Mouse (Mus musculus) right cerebral cortex, postnatal 4 days (tissue): Measurements from ENCODE around the gene Atp1a2.

Source experiments
- DNase-seq: peaks from one replicate; pipeline ENCODE4 v3.0.0-alpha.2; 2022

The Atp1a2 gene

GRCm38 (mm10) chr1:172297611-172298537 is at the start of gene Atp1a2:
Atp1a2 (minus strand) TSS chr1:172298064.
- DNase-seq = no peak

DNA sequence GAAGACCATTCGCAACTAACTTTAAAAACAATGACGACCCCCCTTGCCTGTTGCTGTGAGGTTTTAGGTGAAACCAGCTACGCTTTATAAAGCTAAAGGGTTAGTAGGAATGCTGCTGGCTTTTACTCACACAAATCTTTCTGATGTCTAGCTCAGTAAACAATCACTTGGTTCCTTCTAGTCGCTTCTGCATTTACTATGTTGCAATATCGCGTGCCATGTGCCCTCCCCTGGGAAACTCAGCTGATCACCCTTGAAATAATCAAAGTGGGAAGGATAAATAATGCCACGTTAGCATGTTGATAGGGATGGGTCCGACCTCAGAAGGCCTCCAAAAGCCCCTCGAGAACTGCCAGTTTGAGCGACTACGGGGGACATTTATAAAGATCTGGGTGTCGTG is 49.5 kb upstream of the Atp1a2 start:
- DNase-seq = no peak

GRCm38 (mm10) chr1:172346707-172347106 is 48.8 kb upstream of the Atp1a2 start:
- no peak for DNase-seq

DNA sequence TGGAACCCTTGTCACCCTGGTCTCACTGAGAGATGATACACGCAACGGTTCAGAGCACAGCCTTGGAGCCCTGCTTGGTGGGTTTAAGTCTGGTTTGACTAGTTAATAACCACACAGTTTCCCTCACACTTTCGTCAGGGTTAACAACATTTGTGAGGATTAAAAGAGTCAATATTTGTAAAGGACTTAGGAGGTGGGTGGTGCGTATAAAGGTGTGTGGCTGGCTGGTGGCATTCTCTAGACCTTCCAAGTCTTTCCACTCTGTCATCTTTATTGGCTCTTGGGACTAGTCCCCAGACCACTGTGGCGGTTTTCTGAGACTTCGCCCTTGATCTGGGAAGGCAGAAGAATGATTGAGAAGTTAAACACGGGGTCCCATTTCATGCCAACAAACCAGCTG is 47.0 kb upstream of the Atp1a2 start:
- DNase-seq = no peak

DNA sequence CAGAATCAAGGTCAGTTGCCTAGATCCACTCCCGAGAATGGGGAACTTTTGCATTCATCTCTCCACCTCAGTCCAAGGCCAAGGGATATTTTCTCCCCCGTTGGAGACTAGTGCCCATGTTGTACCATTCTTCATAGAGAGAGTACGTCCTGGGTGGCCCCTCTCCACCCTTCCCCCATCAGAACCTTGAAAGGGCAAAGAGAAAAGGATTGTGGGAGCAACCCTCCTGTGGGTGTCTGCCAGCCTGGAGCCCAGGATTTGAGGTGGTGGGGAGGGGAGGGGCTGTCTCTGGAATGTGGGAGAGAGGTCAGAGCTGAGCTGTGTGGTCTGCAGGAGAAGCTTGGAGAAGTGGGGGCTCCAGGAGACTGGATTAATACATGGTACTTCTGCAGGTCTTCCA is 46.0 kb upstream of the Atp1a2 start:
- DNase-seq = no peak

DNA sequence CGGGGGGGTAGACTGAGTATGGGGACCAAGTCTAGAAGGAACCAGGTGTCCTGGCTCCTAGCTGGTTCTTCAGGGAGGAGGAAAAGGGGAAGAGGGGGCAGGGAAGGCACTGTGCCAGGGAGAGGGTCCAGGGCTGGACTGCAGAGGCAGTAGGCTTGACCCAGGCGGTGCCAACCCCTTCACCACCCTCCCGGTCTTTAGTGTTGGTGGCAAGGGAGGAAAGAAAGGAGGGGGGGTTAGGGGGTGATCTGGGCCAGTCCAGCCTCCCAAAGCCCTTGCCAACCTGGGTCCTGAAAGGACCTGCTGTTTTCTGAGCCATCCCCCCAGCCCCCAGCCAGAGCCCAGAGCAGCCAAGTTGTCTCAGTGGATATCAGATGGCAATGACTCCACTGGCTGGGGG is 44.9 kb upstream of the Atp1a2 start:
- DNase-seq = peak; percentile 69

GRCm38 (mm10) chr1:172341386-172341785 is 43.5 kb upstream of the Atp1a2 start:
- DNase-seq = no peak

DNA sequence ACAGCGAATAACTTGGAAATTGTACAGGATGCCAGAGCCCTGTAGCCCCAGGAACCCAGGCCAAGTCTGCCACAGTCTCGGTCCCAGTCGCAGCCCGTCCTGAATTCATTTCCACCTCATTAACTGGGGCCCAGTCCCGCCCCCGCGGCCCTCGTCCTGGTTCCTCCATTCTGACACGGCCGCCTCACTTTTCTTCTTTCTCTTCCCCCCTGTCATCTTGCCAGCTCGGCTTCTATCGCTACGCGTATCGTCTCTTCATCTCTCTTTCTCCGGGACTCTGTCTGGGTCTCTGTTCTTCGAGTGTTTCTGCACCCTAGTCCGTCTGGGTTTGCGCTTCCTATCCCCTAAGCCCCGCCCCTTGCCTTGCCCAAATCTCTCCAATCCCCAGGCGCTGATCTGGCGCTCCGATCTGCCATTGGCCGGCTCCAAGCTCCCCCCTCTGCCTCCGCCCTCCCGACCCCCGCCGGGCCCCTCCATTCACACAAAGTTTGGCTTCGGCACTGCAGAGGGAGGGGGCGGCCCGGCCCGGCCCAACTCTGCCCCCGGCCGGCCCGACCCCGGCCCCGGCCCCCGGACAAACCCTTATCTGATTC is 43.0 kb upstream of the Atp1a2 start, which contains the start of gene Kcnj10:
Kcnj10 (plus strand) TSS at position 482 of the 593 bp plus-strand sequence.
- DNase-seq = peak; percentile 78

DNA sequence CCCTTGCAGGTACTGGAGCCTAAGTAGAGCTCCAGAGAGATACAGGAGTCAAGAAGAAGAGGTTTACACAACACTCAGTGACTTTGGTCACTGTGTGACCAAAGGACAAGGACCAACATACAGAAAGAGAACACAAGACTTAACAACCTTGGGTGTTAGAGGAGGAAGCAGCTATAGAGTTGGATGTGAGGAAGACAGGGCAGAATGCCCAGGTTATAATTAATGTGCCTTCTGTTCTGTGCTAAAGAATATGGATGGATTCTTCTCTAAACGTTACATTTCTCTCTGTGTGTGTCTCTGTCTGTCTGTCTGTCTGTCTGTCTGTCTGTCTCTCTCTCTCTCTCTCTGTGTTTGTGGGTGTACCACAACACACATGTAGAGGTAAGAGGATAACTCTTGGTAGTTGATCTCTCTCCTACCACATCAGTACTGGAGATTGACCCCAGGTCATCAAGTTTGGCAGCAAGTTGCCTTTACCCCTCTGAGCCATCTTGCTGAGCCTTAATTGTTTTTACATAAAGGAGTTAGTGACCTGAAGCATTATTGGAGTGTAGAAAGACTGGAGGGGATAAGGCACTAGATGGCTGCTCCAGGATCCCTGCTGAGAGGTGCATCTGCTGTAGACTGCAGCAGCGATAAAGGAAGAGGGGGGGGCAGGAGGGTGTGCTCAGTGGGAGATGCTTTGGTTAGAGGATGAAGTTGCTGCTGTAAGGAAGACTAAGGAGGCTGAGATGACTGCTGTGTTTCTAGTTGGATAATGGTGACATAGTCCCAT is 39.7 kb upstream of the Atp1a2 start:
- DNase-seq = no peak

GRCm38 (mm10) chr1:172335804-172336203 is 37.9 kb upstream of the Atp1a2 start:
- DNase-seq = no peak

GRCm38 (mm10) chr1:172333512-172333911 is 35.6 kb upstream of the Atp1a2 start:
- DNase-seq = no peak

DNA sequence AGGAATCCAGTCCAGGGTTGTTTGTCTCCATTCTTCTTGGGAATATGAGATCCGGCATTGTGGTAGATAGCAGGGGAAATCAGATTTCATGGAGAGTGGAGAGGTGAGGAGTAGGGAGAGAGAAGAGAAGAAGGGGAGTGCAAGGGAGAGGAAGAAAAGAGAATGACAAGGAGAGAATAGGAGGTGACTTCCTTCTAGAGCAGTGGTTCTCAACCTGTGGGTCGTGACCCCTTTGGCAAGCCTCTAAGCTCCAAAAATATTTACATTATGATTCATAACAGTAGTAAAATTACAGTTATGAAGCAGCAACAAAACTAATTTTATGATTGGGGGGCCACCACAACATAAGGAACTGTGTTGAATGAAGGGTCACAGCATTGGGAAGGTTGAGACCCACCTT is 35.1 kb upstream of the Atp1a2 start:
- no peak for DNase-seq

DNA sequence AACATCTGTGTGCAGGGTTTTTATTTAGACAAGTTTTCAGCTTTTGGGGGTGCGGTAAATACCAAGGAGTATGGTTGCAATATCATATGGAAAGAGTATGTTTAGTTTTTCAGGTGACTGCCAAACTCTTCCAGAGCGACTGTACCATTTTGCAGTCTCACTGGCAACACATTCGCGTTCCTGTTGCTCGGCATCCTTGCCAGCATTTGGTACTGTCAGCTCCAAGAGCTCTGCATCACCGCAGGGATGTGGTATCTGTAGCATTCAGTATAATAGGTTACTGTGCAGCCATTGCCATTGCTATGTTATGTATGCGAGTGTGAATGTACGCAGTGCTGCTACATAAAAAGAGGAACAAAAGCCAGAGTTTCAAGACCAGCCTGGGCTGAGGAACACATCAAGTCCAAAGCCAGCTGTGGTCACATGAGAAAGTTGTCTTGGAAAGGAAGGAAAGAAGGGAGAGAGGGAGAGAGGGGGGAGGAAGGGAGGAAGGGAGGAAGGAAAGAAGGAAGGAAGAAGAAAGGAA is 33.6 kb upstream of the Atp1a2 start:
- no peak for DNase-seq

DNA sequence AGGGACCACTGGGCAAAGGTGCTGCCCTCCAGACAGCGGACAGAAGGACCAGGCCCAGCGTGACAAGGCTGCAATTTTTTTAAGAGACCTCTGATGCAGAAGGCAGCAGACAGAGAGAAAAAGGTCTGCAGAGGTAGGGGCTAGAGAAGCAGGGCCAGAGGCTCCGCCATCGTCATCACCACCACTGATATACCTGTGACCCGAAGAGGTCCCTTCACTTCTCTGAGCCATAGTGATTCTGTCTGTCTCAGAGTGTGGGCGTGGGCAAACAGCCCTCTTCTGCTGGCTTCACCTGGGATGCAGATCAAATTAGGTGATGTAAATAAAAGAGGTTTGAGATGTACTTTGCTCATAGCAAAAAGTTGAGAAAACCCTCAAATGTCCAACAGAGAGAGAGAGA is 31.8 kb upstream of the Atp1a2 start:
- DNase-seq = no peak

DNA sequence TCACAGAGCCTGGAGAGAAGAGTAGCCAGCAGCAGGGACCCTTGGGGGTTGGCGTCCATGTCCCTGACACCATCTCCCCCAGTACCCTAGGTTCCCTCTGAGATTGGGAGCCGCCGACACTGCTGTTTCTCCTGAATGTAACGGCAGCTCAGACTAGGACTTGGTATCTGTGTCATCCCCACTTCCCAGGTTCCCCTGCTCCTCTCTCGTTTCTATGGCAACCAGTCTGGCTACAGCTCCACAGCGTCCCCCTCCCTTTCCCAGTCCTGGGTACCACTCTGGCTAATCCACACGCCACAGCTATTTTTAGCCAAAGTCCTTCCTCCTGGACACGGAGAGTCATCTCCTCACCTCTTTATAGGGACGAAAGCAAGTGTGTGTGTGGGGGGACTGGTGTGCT is 31.3 kb upstream of the Atp1a2 start, which contains the start of gene Kcnj9:
Kcnj9 (minus strand) TSS at position 188 of the 400 bp plus-strand sequence.
- DNase-seq = peak; percentile 63

DNA sequence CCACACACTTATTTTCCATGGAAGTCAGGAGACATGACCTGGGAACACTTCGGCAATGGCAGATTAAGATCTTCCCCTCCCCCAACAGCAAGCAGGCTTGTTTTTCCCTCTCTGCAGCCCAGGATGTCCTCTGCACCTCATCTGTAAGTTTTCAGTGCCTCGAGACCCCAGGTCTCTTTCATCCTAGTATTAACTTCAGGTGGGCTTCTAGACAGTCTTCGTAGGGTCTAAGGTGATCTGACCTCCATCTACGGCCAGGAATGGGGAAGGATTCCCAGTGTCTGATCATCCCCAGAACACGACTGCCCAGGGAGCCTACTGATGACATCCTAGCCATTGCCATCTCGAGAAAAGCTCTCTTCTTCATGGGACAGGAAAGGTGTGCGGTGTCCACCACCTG is 30.6 kb upstream of the Atp1a2 start:
- no peak for DNase-seq

DNA sequence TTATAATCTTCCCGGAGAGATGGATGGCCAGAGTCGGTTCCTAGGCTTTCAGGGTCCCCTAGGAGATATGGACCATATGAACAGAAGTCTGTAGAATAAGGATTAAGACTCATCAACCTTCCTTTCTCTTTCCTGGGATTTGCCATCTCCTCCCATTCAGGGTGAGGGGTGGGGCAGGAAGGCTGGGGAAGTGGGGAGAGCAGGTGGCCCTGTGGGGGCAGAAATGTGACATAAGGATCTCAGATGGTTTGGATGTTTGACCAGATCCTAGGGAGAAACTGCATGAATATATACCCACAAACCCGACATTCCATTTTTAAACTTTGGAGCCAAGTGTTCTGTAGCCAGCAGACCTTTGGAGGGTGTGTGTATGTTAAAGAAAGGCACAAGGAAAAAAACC is 30.2 kb upstream of the Atp1a2 start:
- no peak for DNase-seq

- no peak for DNase-seq
Observed at GRCm38 (mm10) chr1:172327206-172328001, 29.5 kb upstream of the Atp1a2 start.

GRCm38 (mm10) chr1:172326684-172327083 is 28.8 kb upstream of the Atp1a2 start:
- no peak for DNase-seq

DNA sequence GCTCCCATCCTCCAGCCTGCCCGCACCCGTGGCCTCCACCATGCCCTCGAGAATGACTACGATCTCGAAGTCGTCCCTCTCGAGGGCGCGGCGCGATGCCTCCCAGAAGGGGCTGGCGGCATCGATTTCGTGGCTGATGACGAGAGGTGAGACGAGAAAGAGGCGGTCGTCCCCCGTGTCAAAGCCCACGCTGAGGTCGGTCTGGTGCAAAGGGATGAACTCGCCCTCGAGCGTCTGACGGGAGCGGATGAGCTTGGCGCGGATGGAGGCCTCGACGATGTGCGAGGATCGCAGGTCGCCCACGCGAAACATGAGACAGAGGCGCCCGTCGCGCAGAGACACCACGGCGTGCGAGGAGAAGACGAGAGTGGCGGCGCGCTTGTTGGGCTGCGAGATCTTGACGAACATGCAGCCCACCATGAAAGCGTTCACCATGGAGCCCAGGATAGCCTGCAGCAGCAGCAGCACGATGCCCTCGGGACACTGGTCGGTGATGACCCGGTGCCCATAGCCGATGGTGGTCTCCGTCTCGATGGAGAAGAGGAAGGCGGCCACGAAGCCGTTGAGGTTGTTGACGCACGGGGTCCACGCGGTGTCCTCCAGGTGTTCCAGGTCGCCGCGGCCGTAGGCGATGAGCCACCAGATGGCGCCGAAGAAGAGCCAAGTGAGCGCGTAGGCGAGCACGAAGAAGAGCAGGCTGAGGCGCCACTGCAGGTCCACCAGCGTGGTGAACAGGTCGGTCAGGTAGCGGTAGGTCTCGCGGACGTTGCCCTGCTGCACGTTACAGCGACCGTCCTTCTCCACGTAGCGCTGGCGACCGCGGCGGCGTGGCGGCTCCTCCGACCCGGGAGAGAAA is 28.0 kb upstream of the Atp1a2 start:
- DNase-seq = peak; percentile 65

- peak; percentile 80 for DNase-seq
Observed at GRCm38 (mm10) chr1:172324725-172325124, 26.9 kb upstream of the Atp1a2 start.
